Mouse (Mus musculus): ENCODE results near the gene Gstp1.

DNA sequence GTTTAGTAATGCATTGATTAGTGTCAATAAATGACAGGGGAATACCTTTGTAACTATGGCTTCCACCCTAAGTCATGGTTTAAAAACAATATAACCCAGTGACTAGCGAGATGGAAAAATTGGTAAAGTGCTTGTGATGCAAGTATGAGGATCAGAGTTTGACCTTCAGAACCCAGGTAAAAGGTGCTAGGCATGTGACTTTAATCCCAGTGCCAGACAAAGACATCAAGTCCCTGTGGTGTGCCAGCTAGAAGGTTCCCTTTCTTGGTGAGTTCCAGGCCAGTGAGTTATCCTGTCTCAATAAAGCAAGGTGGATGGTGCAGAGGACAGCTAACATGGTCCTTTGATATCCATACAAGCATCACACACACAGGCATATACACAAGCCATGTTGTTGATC lies 37.7 kb upstream of the Gstp1 start:
- TF ChIP-seq CTCF (IDR thresholded peaks at IDR 0.05) (no peak), POLR2A (IDR thresholded peaks at IDR 0.05; ENCODE audit: insufficient read depth, low read depth, low read length) (no peak), EP300 (IDR thresholded peaks at IDR 0.05; ENCODE audit: insufficient read depth, low read depth, low read length) (no peak)
